In genomic region chr13:112751454-112752308, GRCm38 (mm10) we compare ENCODE assay signal across 8 mouse cellular contexts. TPM values are rescaled to one million over a fixed set of nuclear protein-coding genes. Genes with fewer than 3 reads are reported as not detected.
DNase-seq lines count a peak whose midpoint lies in the region; ATAC-seq lines count a peak whose summit lies in the region.

No protein-coding gene starts in this region.

- no peaks in the 10 kb centered on the region for H3K27me3 ChIP-seq in erythroblast, embryonic 14.5 days (ENCODE audit: control insufficient read depth)
- no peaks in the 10 kb centered on the region for H3K27me3 ChIP-seq in heart, embryonic 16.5 days (ENCODE audit: control insufficient read depth, insufficient read depth, low read length)

- WGBS in heart, embryonic 16.5 days: 16% methylated on average over 18 of the region's 18 CpGs

- peak overlapping the region; percentile 76 for H3K27ac ChIP-seq in heart, embryonic 16.5 days (ENCODE audit: low read length)

- peak overlapping the region; percentile 23 for H3K9ac ChIP-seq in heart, embryonic 16.5 days (ENCODE audit: low read length)

- peak overlapping the region; percentile 46 for H3K4me3 ChIP-seq in erythroblast, embryonic 14.5 days (replicated peaks)
- peak overlapping the region; percentile 6; the same call in 1 of the 2 replicates for H3K4me3 ChIP-seq in heart, embryonic 16.5 days (ENCODE audit: low read length)

- peaks cover 85% of the 10 kb centered on the region for H3K4me1 ChIP-seq in erythroblast, embryonic 14.5 days (ENCODE audit: control insufficient read depth)
- H3K4me1 ChIP-seq in heart, embryonic 16.5 days (ENCODE audit: control insufficient read depth, insufficient read depth, low read length): peaks cover 28% of the 10 kb centered on the region

- DNase-seq in urinary bladder, postnatal 14 days (ENCODE audit: low spot score): peak; percentile 60
- DNase-seq in urinary bladder, postnatal 25 days (ENCODE audit: low spot score): no peak
- DNase-seq in kidney, postnatal 10 days: peak; percentile 80
- peak; percentile 77 for DNase-seq in lung, postnatal 36 days
- DNase-seq in retina, postnatal 1 day: peak; percentile 87
- DNase-seq in cerebellum, adult 11-12 months: no peak

- peaks cover 17% of the 10 kb centered on the region for H3K36me3 ChIP-seq in erythroblast, embryonic 14.5 days (ENCODE audit: control insufficient read depth)
- no peaks in the 10 kb centered on the region for H3K36me3 ChIP-seq in heart, embryonic 16.5 days (ENCODE audit: control insufficient read depth, insufficient read depth)

- ATAC-seq in heart, embryonic 16.5 days (replicated peaks; ENCODE audit: extremely low read depth, insufficient read depth, low FRiP score): peak; percentile 89

- no peaks in the 10 kb centered on the region for H3K9me3 ChIP-seq in erythroblast, embryonic 14.5 days (ENCODE audit: control insufficient read depth, low read length)
- H3K9me3 ChIP-seq in heart, embryonic 16.5 days (replicated peaks; ENCODE audit: control insufficient read depth, low read length): no peaks in the 10 kb centered on the region

- peak overlapping the region; percentile 42 for H3K4me2 ChIP-seq in heart, embryonic 16.5 days (ENCODE audit: low read depth, low read length)

RNA-seq across cellular contexts. Expression of gene Plpp1, which starts 48.9 kb away (rescaled TPM):
- polyA plus RNA-seq in erythroblast, embryonic 14.5 days (2012): 5.1 and 5.2 TPM in 2 replicates
- polyA plus RNA-seq in heart, embryonic 16.5 days (2015; fragmentation: Nextera tagmentation; extraction: Ambion mirVana): 59.3 and 63.2 TPM in 2 replicates

Comparison
In these comparisons a context has a peak if more than half of its experiments do, and no peak if none do; other contexts are left out.
1. DNase-seq: peak in urinary bladder, postnatal 14 days (single experiment), kidney, postnatal 10 days (single experiment), lung, postnatal 36 days (single experiment) and retina, postnatal 1 day (single experiment); none in urinary bladder, postnatal 25 days (single experiment) and cerebellum, adult 11-12 months (single experiment).